ENCODE assay signal across 8 mouse cellular contexts in genomic region chr11:75189713-75190370, GRCm38 (mm10). TPM values are rescaled to one million over a fixed set of nuclear protein-coding genes. Genes with fewer than 3 reads are reported as not detected.
DNase-seq lines count a peak whose midpoint lies in the region; ATAC-seq and TF ChIP-seq lines count a peak whose summit lies in the region.

No protein-coding gene starts in this region.

- no peaks in the 10 kb centered on the region for H3K9me3 ChIP-seq in hindbrain, embryonic 12.5 days (replicated peaks)
- H3K9me3 ChIP-seq in midbrain, embryonic 12.5 days: no peaks in the 10 kb centered on the region

- peaks cover 38% of the 10 kb centered on the region for H3K27me3 ChIP-seq in hindbrain, embryonic 12.5 days
- H3K27me3 ChIP-seq in midbrain, embryonic 12.5 days: peaks cover 41% of the 10 kb centered on the region

- peak overlapping the region; percentile 67 for H3K9ac ChIP-seq in hindbrain, embryonic 12.5 days
- peak overlapping the region; percentile 54 for H3K9ac ChIP-seq in midbrain, embryonic 12.5 days (replicated peaks)

- H3K36me3 ChIP-seq in hindbrain, embryonic 12.5 days: no peaks in the 10 kb centered on the region
- no peaks in the 10 kb centered on the region for H3K36me3 ChIP-seq in midbrain, embryonic 12.5 days

- H3K4me1 ChIP-seq in hindbrain, embryonic 12.5 days: peaks cover 41% of the 10 kb centered on the region
- H3K4me1 ChIP-seq in midbrain, embryonic 12.5 days: peaks cover 39% of the 10 kb centered on the region

- peak in 1 of 2 experiments; percentile 9 for DNase-seq in layer of hippocampus, adult 2 months (ENCODE audit: low spot score in 2 of 2)
- no peak for DNase-seq in layer of hippocampus, adult 9-11 months
- DNase-seq in ovary, adult 18-20 months (ENCODE audit: low spot score): no peak
- DNase-seq in frontal cortex, postnatal 25 days (ENCODE audit: low spot score in 2 of 2): no peak
- DNase-seq in layer of hippocampus, postnatal 25 days (ENCODE audit: extremely low spot score in 1 of 2, low spot score in 1 of 2): no peak

- TF ChIP-seq CTCF in layer of hippocampus, adult 2 months (conservative IDR thresholded peaks at IDR 0.05): no peak

- WGBS in hindbrain, embryonic 12.5 days: under 1% methylated on average over 22 of the region's 22 CpGs
- WGBS in midbrain, embryonic 12.5 days: under 1% methylated on average over 22 of the region's 22 CpGs

- peak overlapping the region; percentile 96 for H3K27ac ChIP-seq in layer of hippocampus, adult 2 months
- H3K27ac ChIP-seq in hindbrain, embryonic 12.5 days: no peak overlapping the region
- no peak overlapping the region for H3K27ac ChIP-seq in midbrain, embryonic 12.5 days (replicated peaks)

- H3K4me2 ChIP-seq in hindbrain, embryonic 12.5 days (replicated peaks): peak overlapping the region; percentile 71
- H3K4me2 ChIP-seq in midbrain, embryonic 12.5 days (replicated peaks): peak overlapping the region; percentile 80

- peak; percentile 10 for ATAC-seq in common myeloid progenitor, adult 5-6 weeks (replicated peaks; ENCODE audit: low read depth, poor library complexity, severe bottlenecking)
- peak; percentile 24 for ATAC-seq in hindbrain, embryonic 12.5 days (ENCODE audit: low FRiP score)
- ATAC-seq in midbrain, embryonic 12.5 days (ENCODE audit: low FRiP score, low read depth): peak; percentile 1; the same call in 1 of the 2 replicates

- H3K4me3 ChIP-seq in layer of hippocampus, adult 2 months: peak overlapping the region; percentile 85
- peak overlapping the region; percentile 71 for H3K4me3 ChIP-seq in hindbrain, embryonic 12.5 days
- peak overlapping the region; percentile 74 for H3K4me3 ChIP-seq in midbrain, embryonic 12.5 days

RNA-seq across cellular contexts. Expression of gene Dph1, which starts 1.2 kb away (rescaled TPM):
- total RNA-seq in layer of hippocampus, adult 2 months (2021): 10 to 100 TPM; 30.7 to 31.4 TPM
- 7.1 and 10.5 TPM in 2 replicates for total RNA-seq in common myeloid progenitor, adult 5-6 weeks (2017)
- polyA plus RNA-seq in hindbrain, embryonic 12.5 days (2016; fragmentation: Nextera tagmentation; extraction: Ambion mirVana): 14.8 and 18.6 TPM in 2 replicates
- 15.8 and 17.6 TPM in 2 replicates for polyA plus RNA-seq in midbrain, embryonic 12.5 days (2016; fragmentation: Nextera tagmentation; extraction: Ambion mirVana)
- 10 to 100 TPM; 35.4 to 36.1 TPM for total RNA-seq in layer of hippocampus, postnatal 25 days (2021)

RNA-seq across cellular contexts. Expression of gene Rtn4rl1, which starts 3.7 kb away (rescaled TPM):
- 100 to 1,000 TPM; 104 to 110 TPM for total RNA-seq in layer of hippocampus, adult 2 months (2021)
- total RNA-seq in common myeloid progenitor, adult 5-6 weeks (2017): 0.24 and 1.6 TPM in 2 replicates
- 5.1 and 5.8 TPM in 2 replicates for polyA plus RNA-seq in hindbrain, embryonic 12.5 days (2016; fragmentation: Nextera tagmentation; extraction: Ambion mirVana)
- polyA plus RNA-seq in midbrain, embryonic 12.5 days (2016; fragmentation: Nextera tagmentation; extraction: Ambion mirVana): 9.3 and 10.2 TPM in 2 replicates
- 100 to 1,000 TPM in 1 of 2 experiments, 10 to 100 TPM in 1; 94.7 to 106 TPM for total RNA-seq in layer of hippocampus, postnatal 25 days (2021)

RNA-seq across cellular contexts. Expression of gene Ovca2, which starts 11.2 kb away (rescaled TPM):
- 10 to 100 TPM; 19.3 to 22.4 TPM for total RNA-seq in layer of hippocampus, adult 2 months (2021)
- 18.5 and 20.9 TPM in 2 replicates for total RNA-seq in common myeloid progenitor, adult 5-6 weeks (2017)
- 23.8 and 24.5 TPM in 2 replicates for polyA plus RNA-seq in hindbrain, embryonic 12.5 days (2016; fragmentation: Nextera tagmentation; extraction: Ambion mirVana)
- 23.2 and 24.9 TPM in 2 replicates for polyA plus RNA-seq in midbrain, embryonic 12.5 days (2016; fragmentation: Nextera tagmentation; extraction: Ambion mirVana)
- total RNA-seq in layer of hippocampus, postnatal 25 days (2021): 10 to 100 TPM; 18.2 to 18.3 TPM

RNA-seq across cellular contexts. Expression of gene Hic1, which starts 20.5 kb away (rescaled TPM):
- 1 to 10 TPM; 3.8 to 3.9 TPM for total RNA-seq in layer of hippocampus, adult 2 months (2021)
- total RNA-seq in common myeloid progenitor, adult 5-6 weeks (2017): 1.1 TPM in 1 of 2 replicates, not detected in the other
- polyA plus RNA-seq in hindbrain, embryonic 12.5 days (2016; fragmentation: Nextera tagmentation; extraction: Ambion mirVana): 11.3 and 15.8 TPM in 2 replicates
- polyA plus RNA-seq in midbrain, embryonic 12.5 days (2016; fragmentation: Nextera tagmentation; extraction: Ambion mirVana): 3.7 and 4.8 TPM in 2 replicates
- 1 to 10 TPM; 2.5 to 3.2 TPM for total RNA-seq in layer of hippocampus, postnatal 25 days (2021)

Comparison
In these comparisons a context has a peak if more than half of its experiments do, and no peak if none do; other contexts are left out.
1. RNA of gene Rtn4rl1, which starts 3.7 kb away (total RNA-seq): 104 to 110 TPM in layer of hippocampus, adult 2 months and 94.7 to 106 TPM in layer of hippocampus, postnatal 25 days; 0.24 to 1.6 TPM in common myeloid progenitor, adult 5-6 weeks; every median in the first group is over 10 times any median in the second.
2. Peak in every context shown above with its lines, with median percentiles within 50 percentile points of each other: H3K4me3 ChIP-seq and ATAC-seq.